Mouse (Mus musculus) CH12.LX (cell line): ENCODE results near the gene Ly6g6e. TPM values are rescaled to one million over a fixed set of nuclear protein-coding genes. Genes with fewer than 3 reads are reported as not detected.

Experiments used
- DNase-seq: peaks from one replicate; pipeline ENCODE4 v3.0.0-alpha.2; 2013; ENCODE audit errors: extremely low read depth
- H3K27ac ChIP-seq: 2 replicates; pipeline ENCODE4 v1.5.1; 2012; ENCODE audit warnings: low read depth, mild to moderate bottlenecking, control low read depth, moderate library complexity; ENCODE audit not compliant: insufficient read depth
- H3K27me3 ChIP-seq: replicated peaks from 2 replicates; pipeline ENCODE3; 2012; ENCODE audit warnings: inconsistent platforms
- H3K36me3 ChIP-seq, 2 experiments: replicated peaks in 1 of 2; 2 replicates each; pipeline versions ENCODE3 to v1.6.1; 2012; ENCODE audit warnings: inconsistent platforms in 1 of 2, low read length in 1 of 2, mild to moderate bottlenecking in 1 of 2, mixed read lengths in 1 of 2, moderate library complexity in 1 of 2; ENCODE audit not compliant: control insufficient read depth in 1 of 2, insufficient read depth in 1 of 2
- H3K4me1 ChIP-seq, 2 experiments: 2 replicates each; pipeline ENCODE4 v1.6.1; 2012; ENCODE audit warnings: inconsistent platforms in 1 of 2, moderate library complexity in 1 of 2; ENCODE audit not compliant: insufficient read depth in 2 of 2, control insufficient read depth in 1 of 2
- H3K4me2 ChIP-seq: 2 replicates; pipeline ENCODE4 v1.6.1; 2012; ENCODE audit warnings: low read depth, mild to moderate bottlenecking, control low read depth; ENCODE audit not compliant: poor library complexity, insufficient read depth, severe bottlenecking
- H3K4me3 ChIP-seq, 3 experiments: fragments of 150-350 bp in 1 of 3; sonication (generic) in 1 of 3; replicated peaks in 1 of 3; 2 replicates each; pipeline versions ENCODE3 to v1.5.1; 2011 to 2012; ENCODE audit warnings: low read depth in 2 of 3, low read length in 2 of 3, mild to moderate bottlenecking in 2 of 3, moderate library complexity in 2 of 3, control low read depth in 1 of 3, improper control_type of control experiment in 1 of 3, inconsistent platforms in 1 of 3, mixed read lengths in 1 of 3; ENCODE audit not compliant: poor library complexity in 1 of 3
- H3K79me2 ChIP-seq: replicated peaks from 2 replicates; pipeline ENCODE4 v1.6.1; 2012; ENCODE audit warnings: mild to moderate bottlenecking, moderate library complexity; ENCODE audit not compliant: control insufficient read depth, poor library complexity, insufficient read depth, severe bottlenecking; ENCODE audit errors: extremely low read depth
- H3K9ac ChIP-seq: 2 replicates; pipeline ENCODE4 v1.6.1; 2012; ENCODE audit warnings: low read depth, mild to moderate bottlenecking, control low read depth, moderate library complexity; ENCODE audit not compliant: insufficient read depth
- H3K9me3 ChIP-seq: replicated peaks from 2 replicates; pipeline ENCODE3; 2012; ENCODE audit warnings: low read length, inconsistent platforms, mixed read lengths
- BHLHE40 ChIP-seq: IDR thresholded peaks from 2 replicates; pipeline ENCODE4 v1.6.1; 2011; ENCODE audit warnings: mild to moderate bottlenecking, low read depth, low read length, improper control_type of control experiment
- CHD2 ChIP-seq: IDR thresholded peaks from 2 replicates; pipeline ENCODE4 v1.6.1; 2011; ENCODE audit warnings: low read length, improper control_type of control experiment
- ELF1 ChIP-seq: IDR thresholded peaks from 2 replicates; pipeline ENCODE4 v1.6.1; 2014; ENCODE audit warnings: low read depth, mild to moderate bottlenecking, inconsistent platforms, low read length, improper control_type of control experiment
- HCFC1 ChIP-seq: IDR thresholded peaks from 2 replicates; pipeline ENCODE4 v1.6.1; 2012; ENCODE audit warnings: low read depth, mild to moderate bottlenecking, inconsistent platforms, low read length, improper control_type of control experiment
- IRF4 ChIP-seq: IDR thresholded peaks from 2 replicates; pipeline ENCODE4 v1.6.1; 2014; ENCODE audit warnings: low read depth, mild to moderate bottlenecking, inconsistent platforms, low read length, improper control_type of control experiment
- dilution Hi-C: fragments of 300-500 bp; cut with MboI; formaldehyde crosslinking; loops from 2 replicates; pipeline ENCODE4 v1.14.3; 2020; ENCODE audit warnings: low sequenced_read_pairs; ENCODE audit not compliant: extremely low pct_unique_long_range_greater_than_20kb, extremely low pct_ligation_motif_present
- in situ Hi-C: fragments of 300-500 bp; cut with MboI; formaldehyde crosslinking; loops from 3 replicates; pipeline ENCODE4 v1.14.3; 2019; ENCODE audit warnings: low sequenced_read_pairs, low pct_ligation_motif_present, low pct_unique_long_range_greater_than_20kb, mixed read lengths
- polyA plus RNA-seq: library from polyadenylated mRNA; unstranded; fragments of >175 nt; gene quantifications from 2 replicates; pipeline ENCODE4 v1.2.1, GENCODE M21; 2012; ENCODE audit warnings: low read depth; ENCODE audit not compliant: insufficient read length
- total RNA-seq, 2 experiments: library from RNA; depleted of rRNA; stranded (reverse); fragments of 300-350 nt in 1 of 2; fragments of >200 nt in 1 of 2; gene quantifications; 2 replicates each; pipeline ENCODE4 v1.2.3; 2012 to 2014

Ly6g6e gene
- total and polyA plus RNA-seq, 3 experiments = not detected

GRCm38 (mm10) chr17:35127017-35127416, 50.3 kb downstream of the Ly6g6e start:
- in situ Hi-C loops = no loop called here
- H3K4me1 ChIP-seq = peaks cover 5 to 43% of the 10 kb centered on the region in 2 experiments
- no peak for DNase-seq

More at GRCm38 (mm10) chr17:35127017-35127416, 50.3 kb downstream of the Ly6g6e start:
- H3K9me3 ChIP-seq = no peaks in the 10 kb centered on the region
- TF ChIP-seq ELF1 (peak; percentile 42; the same call in 1 of the 2 replicates), CHD2 (0 out of 2 replicates have a peak, but pooled peaks have one; percentile 4), IRF4 (0 out of 2 replicates have a peak, but pooled peaks have one; percentile 5), BHLHE40 (no peak), HCFC1 (peak; percentile 39; the same call in 1 of the 2 replicates)
- H3K27ac ChIP-seq = peak overlapping the region; percentile 57; the same call in 1 of the 2 replicates
- H3K36me3 ChIP-seq = peaks cover 29 to 60% of the 10 kb centered on the region in 2 experiments
- dilution Hi-C loops = no loop called here
- H3K4me2 ChIP-seq = peak overlapping the region; percentile 72
- H3K79me2 ChIP-seq = peaks cover 31% of the 10 kb centered on the region
- no peaks in the 10 kb centered on the region for H3K27me3 ChIP-seq
- peak overlapping the region; percentile 95 for H3K9ac ChIP-seq
- peak overlapping the region; percentile 74 to 87 (median 86) for H3K4me3 ChIP-seq

Other genes starting within 250 kb of the Ly6g6e start
Only the 20 nearest of the 46 such genes appear.
- gene Lsm2, start 95.0 kb upstream of the Ly6g6e start, total RNA-seq (2012; rRNA removed) = 104 and 120 TPM in 2 replicates
- gene Lsm2, start 95.0 kb upstream of the Ly6g6e start, total RNA-seq (2014; rRNA removed) = 134 and 135 TPM in 2 replicates
- gene Lsm2, start 95.0 kb upstream of the Ly6g6e start, polyA plus RNA-seq = 274 and 345 TPM in 2 replicates
- 238 and 277 TPM in 2 replicates for gene Vars, start 75.9 kb upstream of the Ly6g6e start, total RNA-seq (2012; rRNA removed)
- 90.3 and 97.4 TPM in 2 replicates for gene Vars, start 75.9 kb upstream of the Ly6g6e start, total RNA-seq (2014; rRNA removed)
- 253 and 280 TPM in 2 replicates for gene Vars, start 75.9 kb upstream of the Ly6g6e start, polyA plus RNA-seq
- gene Vwa7, start 60.3 kb upstream of the Ly6g6e start, total RNA-seq (2012; rRNA removed) = 0.42 and 0.46 TPM in 2 replicates
- gene Vwa7, start 60.3 kb upstream of the Ly6g6e start, total RNA-seq (2014; rRNA removed) = 0.07 TPM in 1 of 2 replicates, not detected in the other
- gene Vwa7, start 60.3 kb upstream of the Ly6g6e start, polyA plus RNA-seq = 0.94 and 1.2 TPM in 2 replicates
- 94.1 and 124 TPM in 2 replicates for gene Sapcd1, start 48.9 kb upstream of the Ly6g6e start, total RNA-seq (2012; rRNA removed)
- 130 and 142 TPM in 2 replicates for gene Sapcd1, start 48.9 kb upstream of the Ly6g6e start, total RNA-seq (2014; rRNA removed)
- gene Sapcd1, start 48.9 kb upstream of the Ly6g6e start, polyA plus RNA-seq = 94.4 and 105 TPM in 2 replicates
- gene Msh5, start 30.2 kb upstream of the Ly6g6e start, total RNA-seq (2012; rRNA removed) = 11.5 and 13.1 TPM in 2 replicates
- gene Msh5, start 30.2 kb upstream of the Ly6g6e start, total RNA-seq (2014; rRNA removed) = 6.1 and 7.6 TPM in 2 replicates
- gene Msh5, start 30.2 kb upstream of the Ly6g6e start, polyA plus RNA-seq = 10.6 and 12.1 TPM in 2 replicates
- 182 and 198 TPM in 2 replicates for gene Clic1, start 26.9 kb upstream of the Ly6g6e start, total RNA-seq (2012; rRNA removed)
- 111 and 114 TPM in 2 replicates for gene Clic1, start 26.9 kb upstream of the Ly6g6e start, total RNA-seq (2014; rRNA removed)
- gene Clic1, start 26.9 kb upstream of the Ly6g6e start, polyA plus RNA-seq = 160 and 163 TPM in 2 replicates
- 3.4 and 4.3 TPM in 2 replicates for gene Ddah2, start 17.9 kb upstream of the Ly6g6e start, total RNA-seq (2012; rRNA removed)
- gene Ddah2, start 17.9 kb upstream of the Ly6g6e start, total RNA-seq (2014; rRNA removed) = 0.94 and 1.4 TPM in 2 replicates
- 4.8 and 6.3 TPM in 2 replicates for gene Ddah2, start 17.9 kb upstream of the Ly6g6e start, polyA plus RNA-seq
- gene Ly6g6c, start 11.5 kb upstream of the Ly6g6e start, total RNA-seq (2012; rRNA removed) = not detected in 2 replicates
- not detected in 2 replicates for gene Ly6g6c, start 11.5 kb upstream of the Ly6g6e start, total RNA-seq (2014; rRNA removed)
- gene Ly6g6c, start 11.5 kb upstream of the Ly6g6e start, polyA plus RNA-seq = 0.30 and 0.42 TPM in 2 replicates
- gene Mpig6b, start 10.7 kb upstream of the Ly6g6e start, total RNA-seq (2012; rRNA removed) = not detected in 2 replicates
- not detected in 2 replicates for gene Mpig6b, start 10.7 kb upstream of the Ly6g6e start, total RNA-seq (2014; rRNA removed)
- 0.10 TPM in 1 of 2 replicates, not detected in the other for gene Mpig6b, start 10.7 kb upstream of the Ly6g6e start, polyA plus RNA-seq
- gene Ly6g6d, start 1.2 kb downstream of the Ly6g6e start, total RNA-seq (2012; rRNA removed) = not detected in 2 replicates
- gene Ly6g6d, start 1.2 kb downstream of the Ly6g6e start, total RNA-seq (2014; rRNA removed) = not detected in 2 replicates
- 0.44 and 0.46 TPM in 2 replicates for gene Ly6g6d, start 1.2 kb downstream of the Ly6g6e start, polyA plus RNA-seq
- gene Ly6g6f, start 8.7 kb downstream of the Ly6g6e start, total RNA-seq (2012; rRNA removed) = not detected in 2 replicates
- gene Ly6g6f, start 8.7 kb downstream of the Ly6g6e start, total RNA-seq (2014; rRNA removed) = 0.22 and 0.54 TPM in 2 replicates
- gene Ly6g6f, start 8.7 kb downstream of the Ly6g6e start, polyA plus RNA-seq = 0.29 and 0.67 TPM in 2 replicates
- 15.3 and 16.2 TPM in 2 replicates for gene Abhd16a, start 12.4 kb downstream of the Ly6g6e start, total RNA-seq (2012; rRNA removed)
- 11.7 and 16.6 TPM in 2 replicates for gene Abhd16a, start 12.4 kb downstream of the Ly6g6e start, total RNA-seq (2014; rRNA removed)
- 10.7 and 11.6 TPM in 2 replicates for gene Abhd16a, start 12.4 kb downstream of the Ly6g6e start, polyA plus RNA-seq
- gene Ly6g5c, start 31.4 kb downstream of the Ly6g6e start, total RNA-seq (2012; rRNA removed) = not detected in 2 replicates
- not detected in 2 replicates for gene Ly6g5c, start 31.4 kb downstream of the Ly6g6e start, total RNA-seq (2014; rRNA removed)
- gene Ly6g5c, start 31.4 kb downstream of the Ly6g6e start, polyA plus RNA-seq = not detected in 2 replicates
- 0.30 and 0.50 TPM in 2 replicates for gene Ly6g5b, start 38.5 kb downstream of the Ly6g6e start, total RNA-seq (2012; rRNA removed)
- 0.88 and 0.91 TPM in 2 replicates for gene Ly6g5b, start 38.5 kb downstream of the Ly6g6e start, total RNA-seq (2014; rRNA removed)
- 1.0 and 1.1 TPM in 2 replicates for gene Ly6g5b, start 38.5 kb downstream of the Ly6g6e start, polyA plus RNA-seq
- gene Gpank1, start 44.6 kb downstream of the Ly6g6e start, total RNA-seq (2012; rRNA removed) = 42.7 and 43.0 TPM in 2 replicates
- 32.6 and 36.6 TPM in 2 replicates for gene Gpank1, start 44.6 kb downstream of the Ly6g6e start, total RNA-seq (2014; rRNA removed)
- gene Gpank1, start 44.6 kb downstream of the Ly6g6e start, polyA plus RNA-seq = 32.5 and 33.6 TPM in 2 replicates
- 130 and 143 TPM in 2 replicates for gene Csnk2b, start 45.2 kb downstream of the Ly6g6e start, total RNA-seq (2012; rRNA removed)
- 85.3 and 89.3 TPM in 2 replicates for gene Csnk2b, start 45.2 kb downstream of the Ly6g6e start, total RNA-seq (2014; rRNA removed)
- gene Csnk2b, start 45.2 kb downstream of the Ly6g6e start, polyA plus RNA-seq = 267 and 348 TPM in 2 replicates
- 15.6 and 17.0 TPM in 2 replicates for gene D17H6S53E, start 49.5 kb downstream of the Ly6g6e start, total RNA-seq (2012; rRNA removed)
- 8.8 and 11.9 TPM in 2 replicates for gene D17H6S53E, start 49.5 kb downstream of the Ly6g6e start, total RNA-seq (2014; rRNA removed)
- gene D17H6S53E, start 49.5 kb downstream of the Ly6g6e start, polyA plus RNA-seq = 8.7 and 13.8 TPM in 2 replicates
- gene Apom, start 55.1 kb downstream of the Ly6g6e start, total RNA-seq (2012; rRNA removed) = 0.21 TPM in 1 of 2 replicates, not detected in the other
- not detected in 2 replicates for gene Apom, start 55.1 kb downstream of the Ly6g6e start, total RNA-seq (2014; rRNA removed)
- 0.39 and 0.41 TPM in 2 replicates for gene Apom, start 55.1 kb downstream of the Ly6g6e start, polyA plus RNA-seq
- gene Bag6, start 58.3 kb downstream of the Ly6g6e start, total RNA-seq (2012; rRNA removed) = 73.0 and 73.7 TPM in 2 replicates
- gene Bag6, start 58.3 kb downstream of the Ly6g6e start, total RNA-seq (2014; rRNA removed) = 21.7 and 26.0 TPM in 2 replicates
- gene Bag6, start 58.3 kb downstream of the Ly6g6e start, polyA plus RNA-seq = 133 and 152 TPM in 2 replicates
- 80.4 and 87.1 TPM in 2 replicates for gene Prrc2a, start 88.0 kb downstream of the Ly6g6e start, total RNA-seq (2012; rRNA removed)
- 27.8 and 31.3 TPM in 2 replicates for gene Prrc2a, start 88.0 kb downstream of the Ly6g6e start, total RNA-seq (2014; rRNA removed)
- 234 and 313 TPM in 2 replicates for gene Prrc2a, start 88.0 kb downstream of the Ly6g6e start, polyA plus RNA-seq